Mouse (Mus musculus) adrenal gland, adult 2 months (tissue): ENCODE results near the gene Fam126a. TPM values are rescaled to one million over a fixed set of nuclear protein-coding genes. Genes with fewer than 3 reads are reported as not detected.

Experiments used
- DNase-seq: peaks from one replicate; pipeline ENCODE4 v3.0.0; 2021
- polyA plus RNA-seq: library from polyadenylated mRNA; depleted of rRNA; stranded (reverse); fragments of >200 nt; gene quantifications from 2 replicates; pipeline ENCODE4 v1.2.3, GENCODE M21; 2012
- total RNA-seq, 2 experiments: library from RNA; stranded (reverse); gene quantifications; 2 replicates each; pipeline ENCODE4 v1.2.3; 2021

Fam126a gene
- total and polyA plus RNA-seq, 3 experiments = 14.5 to 133 (median 50.1) TPM

GRCm38 (mm10) chr5:23992876-23993552 is 37.5 kb downstream of the Fam126a start:
- DNase-seq = peak; percentile 58

GRCm38 (mm10) chr5:23990001-23990400 is 40.5 kb downstream of the Fam126a start:
- DNase-seq = no peak

DNA sequence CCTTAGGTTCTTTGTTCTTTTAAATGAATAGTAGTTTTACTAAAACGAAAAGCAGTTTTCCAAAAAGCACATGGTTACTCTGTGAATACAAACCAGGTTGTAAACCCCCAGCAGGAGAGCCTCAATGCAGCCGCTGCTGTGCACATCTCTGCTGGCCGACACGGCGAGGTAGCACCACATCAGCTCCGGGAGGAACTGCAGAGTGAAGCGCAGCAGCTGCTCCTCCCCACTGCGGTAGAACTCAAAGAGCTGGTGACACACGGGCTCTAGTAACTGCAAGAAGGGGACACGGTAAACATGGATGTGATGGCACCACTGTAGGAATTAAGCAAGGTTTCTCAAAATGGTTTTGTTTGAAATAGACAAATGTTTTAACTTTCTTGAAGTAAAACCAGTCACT is 42.7 kb downstream of the Fam126a start:
- DNase-seq = no peak

- DNase-seq = peak; percentile 77
These were observed 48.4 kb downstream of the Fam126a start for GRCm38 (mm10) chr5:23982081-23982480.

DNA sequence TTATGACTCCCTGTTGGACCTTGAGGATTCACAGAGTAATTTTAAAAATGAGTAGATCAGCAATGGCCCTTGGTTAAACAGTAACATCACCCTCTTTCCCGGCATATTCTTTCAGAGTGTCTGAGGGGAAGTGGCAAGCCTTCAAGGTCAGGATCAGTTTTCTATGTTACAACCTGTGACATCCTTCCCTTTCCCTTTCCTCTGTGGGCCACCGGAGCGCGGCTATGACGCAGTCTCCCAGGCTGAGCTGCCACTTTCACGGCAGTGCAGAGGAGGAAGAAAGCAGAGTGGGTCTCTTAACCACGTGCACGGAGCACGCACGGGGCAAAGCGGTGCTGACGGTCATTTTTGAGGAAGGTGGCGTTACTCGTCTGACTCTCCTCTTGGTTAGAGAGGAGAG is 52.0 kb downstream of the Fam126a start:
- DNase-seq = no peak

- no peak for DNase-seq
These were observed 55.4 kb downstream of the Fam126a start for GRCm38 (mm10) chr5:23974994-23975575.

DNA sequence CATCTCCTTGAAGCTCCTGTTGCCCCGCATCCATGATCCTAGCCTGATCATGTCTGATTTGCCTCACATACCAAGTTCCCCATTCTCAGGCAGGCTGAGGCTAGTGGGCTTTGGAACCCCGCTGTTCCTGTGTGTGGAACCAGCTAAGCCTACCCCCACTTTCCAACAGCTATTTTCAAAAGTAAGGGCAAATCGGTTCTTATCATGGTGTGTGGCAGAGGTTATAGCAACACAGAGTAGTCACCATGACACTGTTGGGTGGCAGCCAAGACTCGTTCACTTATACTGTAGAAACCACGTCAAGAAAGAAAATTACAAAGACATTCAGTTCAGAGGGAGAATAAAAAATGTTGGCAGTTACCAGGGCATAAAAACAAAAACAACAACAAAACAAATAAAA is 62.8 kb downstream of the Fam126a start:
- peak; percentile 67 for DNase-seq

- peak; percentile 78 for DNase-seq
These were observed 65.8 kb downstream of the Fam126a start for GRCm38 (mm10) chr5:23964599-23965165.

DNA sequence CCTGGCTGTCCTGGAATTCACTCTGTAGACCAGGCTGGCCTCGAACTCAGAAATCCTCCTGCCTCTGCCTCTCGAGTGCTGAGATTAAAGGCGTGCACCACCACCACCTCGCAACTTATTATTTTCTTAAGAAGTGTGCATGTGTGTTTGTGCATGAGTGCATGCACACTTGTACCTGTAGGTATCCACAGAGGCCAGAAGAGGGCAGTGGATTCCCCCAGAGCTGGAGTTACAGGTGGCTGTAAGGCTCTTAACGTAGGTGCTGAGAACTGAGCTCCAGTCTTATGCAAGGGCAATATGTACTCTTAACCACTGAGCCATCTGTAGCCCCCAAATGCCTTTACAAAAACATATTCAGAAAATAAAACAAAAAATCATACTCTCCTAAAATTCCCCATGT is 77.4 kb downstream of the Fam126a start:
- no peak for DNase-seq

GRCm38 (mm10) chr5:23948071-23948470 is 82.4 kb downstream of the Fam126a start:
- no peak for DNase-seq

- DNase-seq = no peak
These were observed 85.4 kb downstream of the Fam126a start for GRCm38 (mm10) chr5:23945056-23945455.

- DNase-seq = no peak
These were observed 87.0 kb downstream of the Fam126a start for GRCm38 (mm10) chr5:23943534-23943933.

DNA sequence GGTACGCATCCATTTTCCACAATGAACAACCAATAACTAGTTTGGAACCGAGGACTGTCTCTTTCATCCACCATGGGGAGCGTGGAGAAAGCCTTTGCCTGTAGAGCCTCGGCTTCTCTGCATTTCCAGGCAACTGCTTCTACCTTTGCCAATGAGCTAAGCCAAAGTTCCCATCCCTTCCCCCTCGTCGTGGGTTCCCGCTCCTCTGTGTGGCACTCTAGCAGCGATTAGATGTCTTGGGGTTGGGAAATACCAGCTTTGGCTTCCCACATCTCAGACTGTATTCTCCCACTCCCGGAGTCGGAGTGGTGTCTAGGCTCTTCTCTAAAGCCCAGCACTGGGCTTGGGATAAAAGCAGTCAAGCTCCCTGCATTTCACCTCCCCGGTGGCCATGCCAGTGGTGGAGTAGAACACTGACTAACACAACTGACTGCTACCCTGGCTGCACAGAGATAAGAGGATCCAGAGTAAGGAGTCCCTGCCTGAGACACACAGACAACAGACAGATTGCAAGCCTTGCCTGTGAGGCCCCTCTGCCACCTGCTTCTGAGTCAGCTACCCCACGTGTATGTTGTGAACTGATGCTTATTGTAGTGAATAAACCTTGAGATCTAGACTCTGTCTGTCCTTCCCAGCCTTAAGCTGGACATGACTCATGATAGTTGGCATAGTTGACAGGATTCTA is 106.9 kb downstream of the Fam126a start:
- DNase-seq = peak; percentile 41

DNA sequence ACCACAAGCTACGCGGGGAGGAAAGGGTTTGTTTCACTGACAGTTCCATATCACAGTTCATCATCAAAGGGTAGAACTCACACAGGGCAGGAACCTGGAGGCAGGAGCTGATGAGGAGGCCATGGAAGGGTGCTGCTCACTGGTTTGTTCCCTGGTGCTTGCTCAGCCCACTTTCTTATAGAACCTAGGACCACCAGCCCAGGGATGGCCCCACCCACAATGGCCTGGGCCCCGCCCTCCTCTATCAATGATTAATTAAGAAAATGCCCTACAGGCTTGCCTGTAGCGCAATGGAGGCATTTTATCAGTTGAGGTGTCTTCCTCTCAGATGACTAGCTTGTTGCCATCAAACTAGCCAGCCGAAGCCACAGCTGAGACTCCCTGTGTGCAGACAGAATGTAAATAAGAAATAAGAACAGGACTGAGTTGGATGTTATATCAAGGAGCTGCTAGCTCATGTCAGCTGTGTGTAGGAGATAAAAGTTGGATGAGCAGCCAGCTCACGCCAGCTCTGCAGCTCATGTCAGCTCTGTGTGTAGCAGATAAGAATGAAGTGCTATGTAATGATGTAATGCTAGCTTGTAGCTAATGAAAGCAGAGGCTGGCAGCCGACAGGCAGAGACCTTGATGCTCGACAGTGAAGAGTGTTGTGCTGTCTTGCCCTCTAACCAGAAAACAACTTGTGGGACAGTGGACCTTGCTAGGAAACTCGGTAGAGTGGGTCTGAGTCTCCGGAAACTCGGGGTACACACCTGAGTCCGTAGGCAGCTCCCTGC is 107.8 kb downstream of the Fam126a start:
- peak; percentile 20 for DNase-seq

GRCm38 (mm10) chr5:23921316-23921715 is 109.2 kb downstream of the Fam126a start:
- DNase-seq = no peak

DNA sequence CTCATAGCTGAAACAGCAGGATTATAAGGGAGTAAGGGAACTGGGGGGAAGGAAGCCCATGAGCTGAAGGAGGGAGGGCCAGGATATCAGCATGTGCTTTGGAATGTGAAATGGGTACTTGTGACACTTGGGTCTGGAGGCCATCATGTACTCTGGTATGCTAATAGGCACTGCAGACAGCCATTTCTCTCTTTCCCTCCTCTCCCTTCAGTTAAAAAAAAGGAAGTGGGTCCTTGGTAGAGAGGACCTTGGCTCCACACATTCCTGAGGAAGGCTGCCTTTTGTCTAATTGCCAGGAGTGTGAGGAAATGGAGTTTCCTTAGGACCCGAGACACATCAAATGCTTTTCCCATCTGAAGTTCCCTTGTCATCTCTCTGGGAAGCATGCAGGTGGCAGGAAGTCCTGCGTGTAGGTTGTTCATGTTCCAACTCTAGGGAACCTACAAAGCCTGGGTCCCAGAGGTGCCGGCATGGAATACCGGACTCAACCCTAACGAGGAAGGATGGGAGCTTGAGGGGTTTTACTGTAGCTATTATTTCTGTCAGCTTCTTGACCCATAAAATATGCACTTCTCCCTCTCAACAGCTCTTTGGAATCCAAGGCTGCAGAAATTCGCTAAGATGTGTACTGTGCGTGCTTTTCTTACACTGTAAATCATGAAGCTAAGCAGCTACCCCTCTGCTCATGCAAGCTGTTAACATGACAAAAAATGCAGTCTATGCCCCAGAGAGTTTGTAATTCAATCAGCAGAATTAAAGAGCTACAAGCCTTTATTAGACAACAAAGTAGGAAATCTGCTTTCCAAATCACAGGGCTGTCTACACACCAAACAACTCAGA is 110.4 kb downstream of the Fam126a start:
- no peak for DNase-seq

DNA sequence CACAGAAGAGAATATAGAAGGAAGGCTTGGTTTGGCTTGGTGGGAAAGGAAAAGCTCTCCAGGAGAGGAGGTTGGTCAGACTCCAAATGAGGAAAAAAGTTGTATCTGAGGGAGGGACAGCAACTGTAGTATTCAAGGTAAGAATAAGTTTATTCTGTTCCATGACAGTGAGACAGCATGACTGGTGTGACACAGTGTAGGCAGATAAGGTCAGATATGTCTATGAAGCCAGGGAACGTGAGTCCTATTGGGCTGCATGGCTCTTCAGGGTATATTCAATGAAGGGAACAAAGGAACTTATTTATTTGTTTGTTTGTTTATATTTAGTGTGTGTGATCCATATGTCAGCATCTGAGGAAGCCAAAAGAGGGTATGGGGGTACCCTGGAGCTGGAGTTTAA is 113.2 kb downstream of the Fam126a start:
- DNase-seq = no peak

- DNase-seq = no peak
These were observed 118.9 kb downstream of the Fam126a start for GRCm38 (mm10) chr5:23911556-23911955.

- DNase-seq = peak; percentile 68
These were observed 121.2 kb downstream of the Fam126a start for GRCm38 (mm10) chr5:23909256-23909655.

GRCm38 (mm10) chr5:23908486-23909090 is 121.9 kb downstream of the Fam126a start:
- peak; percentile 49 for DNase-seq

DNA sequence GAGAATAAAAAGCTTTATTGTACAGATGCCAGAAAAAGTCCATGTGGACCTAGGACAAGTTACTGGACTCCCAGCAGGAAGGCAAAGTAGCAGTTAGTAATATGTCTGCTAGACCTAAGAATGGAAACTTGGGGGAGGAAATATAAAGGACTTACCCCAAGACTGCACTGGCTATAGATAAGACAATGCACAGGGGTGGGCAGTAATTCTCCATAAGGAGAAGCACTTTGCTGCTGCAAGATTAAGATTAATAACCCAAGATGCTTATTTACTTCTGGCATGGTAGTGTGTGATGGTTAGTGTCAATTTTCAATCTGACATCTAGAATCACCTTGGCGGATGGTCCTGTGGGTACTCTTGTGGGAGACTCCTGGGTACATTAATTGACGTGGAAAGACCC is 128.3 kb downstream of the Fam126a start:
- DNase-seq = no peak
